Comparison of ENCODE assay signal across 8 mouse cellular contexts in genomic region chr5:129061579-129061978, GRCm38 (mm10). TPM values are rescaled to one million over a fixed set of nuclear protein-coding genes. Genes with fewer than 3 reads are reported as not detected.
DNase-seq lines count a peak whose midpoint lies in the region; ATAC-seq and TF ChIP-seq lines count a peak whose summit lies in the region.

No protein-coding gene starts in this region.

- H3K4me2 ChIP-seq in heart, postnatal 0 days (ENCODE audit: low read depth, low read length), result no peak overlapping the region

- no peaks in the 10 kb centered on the region; the same call in 1 of the 2 replicates for H3K4me1 ChIP-seq in heart, adult 2 months (ENCODE audit: control insufficient read depth, insufficient read depth, low read length)
- no peaks in the 10 kb centered on the region for H3K4me1 ChIP-seq in heart, postnatal 0 days (ENCODE audit: control insufficient read depth, insufficient read depth)

- H3K9me3 ChIP-seq in heart, postnatal 0 days (replicated peaks; ENCODE audit: control insufficient read depth, low read length), result no peaks in the 10 kb centered on the region

- TF ChIP-seq POLR2A in heart, adult 2 months (IDR thresholded peaks at IDR 0.05; ENCODE audit: insufficient read depth, low read depth, low read length), result no peak

- no peaks in the 10 kb centered on the region for H3K36me3 ChIP-seq in heart, adult 2 months (ENCODE audit: control insufficient read depth, insufficient read depth, low read length)
- no peaks in the 10 kb centered on the region for H3K36me3 ChIP-seq in heart, postnatal 0 days (replicated peaks; ENCODE audit: control insufficient read depth, insufficient read depth, low read length)

- intact Hi-C loops in heart, adult 2 months (cut with DNase I), result loop anchor here (5.0 to 10.0 kb wide), 2 partner anchors 116 to 323 kb away; no protein-coding TSS in a partner anchor

- WGBS in heart, adult 2 months, result 18% methylated on average over 13 of the region's 13 CpGs
- WGBS in heart, postnatal 0 days, result 20% methylated on average over 13 of the region's 13 CpGs

- H3K4me3 ChIP-seq in heart, adult 2 months, result no peak overlapping the region
- H3K4me3 ChIP-seq in heart, postnatal 0 days (ENCODE audit: low read depth, low read length), result no peak overlapping the region

- TF ChIP-seq CTCF in heart, adult 2 months (IDR thresholded peaks at IDR 0.05), result peak; percentile 74
- peak; percentile 81 for TF ChIP-seq CTCF in heart, postnatal 0 days (IDR thresholded peaks at IDR 0.05; ENCODE audit: low read depth)

- ATAC-seq in heart, postnatal 0 days (ENCODE audit: insufficient read depth, low read depth), result no peak

- H3K79me2 ChIP-seq in heart, adult 2 months (replicated peaks; ENCODE audit: control insufficient read depth, insufficient read depth, low read length), result no peaks in the 10 kb centered on the region

- 0 out of 2 replicates have a peak, but pooled peaks have one; percentile 36 for TF ChIP-seq EP300 in heart, adult 2 months (IDR thresholded peaks at IDR 0.05; ENCODE audit: insufficient read depth, low read depth, low read length)
- no peak for TF ChIP-seq EP300 in heart, postnatal 0 days (IDR thresholded peaks at IDR 0.05; ENCODE audit: low read depth)

- peaks cover 2% of the 10 kb centered on the region; the same call in 1 of the 2 replicates for H3K27me3 ChIP-seq in heart, adult 2 months (ENCODE audit: control insufficient read depth, insufficient read depth, low read length)
- peaks cover 15% of the 10 kb centered on the region for H3K27me3 ChIP-seq in heart, postnatal 0 days (ENCODE audit: control insufficient read depth, insufficient read depth, low read length)

- DNase-seq in heart, adult 2 months, result peak; percentile 52 to 65
- no peak for DNase-seq in heart, adult 11 months
- DNase-seq in NIH3T3 (ENCODE audit: low read depth), result peak; percentile 83
- DNase-seq in embryo, embryonic 10.5 days (ENCODE audit: low spot score), result peak; percentile 87
- peak; percentile 57 for DNase-seq in heart, postnatal 0 days (ENCODE audit: low spot score)
- DNase-seq in kidney, postnatal 4 days, result peak; percentile 82 to 87
- DNase-seq in lung, postnatal 4 days, result peak; percentile 51 to 60
- DNase-seq in testis, postnatal 10 days (ENCODE audit: low spot score), result peak; percentile 80

- H3K9ac ChIP-seq in heart, adult 2 months (ENCODE audit: low read depth, low read length), result no peak overlapping the region
- H3K9ac ChIP-seq in heart, postnatal 0 days (replicated peaks; ENCODE audit: low read depth, low read length), result no peak overlapping the region

- no peak overlapping the region for H3K27ac ChIP-seq in heart, adult 2 months
- no peak overlapping the region for H3K27ac ChIP-seq in heart, postnatal 0 days (ENCODE audit: low read depth)

RNA-seq across cellular contexts. Expression of gene Adgrd1, which starts 35.0 kb away (rescaled TPM):
- 1 to 10 TPM; 4.1 to 4.8 TPM for total RNA-seq in heart, adult 2 months (2021)
- 5.5 and 5.6 TPM in 2 replicates for polyA plus RNA-seq in heart, adult 2 months (2012; rRNA removed)
- total RNA-seq in heart, postnatal 0 days (2014; rRNA removed; ENCODE audit: low replicate concordance), result 6.0 and 15.6 TPM in 2 replicates
- 1.6 and 1.9 TPM in 2 replicates for polyA plus RNA-seq in heart, postnatal 0 days (2015; fragmentation: Nextera tagmentation; extraction: Ambion mirVana)

RNA-seq across cellular contexts. Expression of gene Ran, which starts 41.7 kb away (rescaled TPM):
- total RNA-seq in heart, adult 2 months (2021), result 10 to 100 TPM; 88.2 to 99.2 TPM
- polyA plus RNA-seq in heart, adult 2 months (2012; rRNA removed), result 44.4 and 58.1 TPM in 2 replicates
- total RNA-seq in heart, postnatal 0 days (2014; rRNA removed; ENCODE audit: low replicate concordance), result 128 and 989 TPM in 2 replicates
- polyA plus RNA-seq in heart, postnatal 0 days (2015; fragmentation: Nextera tagmentation; extraction: Ambion mirVana), result 188 and 196 TPM in 2 replicates

RNA-seq across cellular contexts. Expression of gene Stx2, which starts 53.2 kb away (rescaled TPM):
- total RNA-seq in heart, adult 2 months (2021), result 10 to 100 TPM; 12.0 to 14.2 TPM
- polyA plus RNA-seq in heart, adult 2 months (2012; rRNA removed), result 17.1 and 24.2 TPM in 2 replicates
- 19.8 and 36.8 TPM in 2 replicates for total RNA-seq in heart, postnatal 0 days (2014; rRNA removed; ENCODE audit: low replicate concordance)
- polyA plus RNA-seq in heart, postnatal 0 days (2015; fragmentation: Nextera tagmentation; extraction: Ambion mirVana), result 14.6 and 16.3 TPM in 2 replicates
